Mouse (Mus musculus) brain, adult 2 months (tissue): ENCODE results near the gene Mms19.
A peak's percentile ranks its signal among the peaks of the same experiment; 100 is the strongest.

Source experiments
- DNase-seq: peaks from one replicate; pipeline ENCODE4 v3.0.0; 2011; ENCODE audit warnings: low read depth, low spot score

Mms19 gene

GRCm38 (mm10) chr19:41900495-41901090, 80.4 kb downstream of the Mms19 start:
- DNase-seq, result no peak

GRCm38 (mm10) chr19:41898860-41899259, 82.1 kb downstream of the Mms19 start:
- peak; percentile 80 for DNase-seq

DNA sequence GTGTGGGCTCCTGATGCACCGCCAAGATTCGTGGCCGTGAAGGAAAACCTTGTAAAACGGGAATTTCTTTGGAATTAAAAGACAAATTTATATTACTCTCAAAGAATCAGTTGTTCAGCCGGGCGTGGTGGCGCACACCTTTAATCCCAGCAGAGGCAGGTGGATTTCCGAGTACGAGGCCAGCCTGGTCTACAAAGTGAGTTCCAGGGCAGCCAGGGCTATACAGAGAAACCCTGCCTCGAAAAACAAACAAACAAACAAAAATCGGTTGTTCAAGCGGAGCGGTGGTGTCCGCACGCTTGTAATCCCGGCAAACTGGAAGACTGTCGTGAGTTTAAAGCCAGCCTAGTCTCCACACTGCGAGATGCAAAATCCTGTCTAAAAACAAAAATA, 84.6 kb downstream of the Mms19 start:
- DNase-seq, result no peak

DNA sequence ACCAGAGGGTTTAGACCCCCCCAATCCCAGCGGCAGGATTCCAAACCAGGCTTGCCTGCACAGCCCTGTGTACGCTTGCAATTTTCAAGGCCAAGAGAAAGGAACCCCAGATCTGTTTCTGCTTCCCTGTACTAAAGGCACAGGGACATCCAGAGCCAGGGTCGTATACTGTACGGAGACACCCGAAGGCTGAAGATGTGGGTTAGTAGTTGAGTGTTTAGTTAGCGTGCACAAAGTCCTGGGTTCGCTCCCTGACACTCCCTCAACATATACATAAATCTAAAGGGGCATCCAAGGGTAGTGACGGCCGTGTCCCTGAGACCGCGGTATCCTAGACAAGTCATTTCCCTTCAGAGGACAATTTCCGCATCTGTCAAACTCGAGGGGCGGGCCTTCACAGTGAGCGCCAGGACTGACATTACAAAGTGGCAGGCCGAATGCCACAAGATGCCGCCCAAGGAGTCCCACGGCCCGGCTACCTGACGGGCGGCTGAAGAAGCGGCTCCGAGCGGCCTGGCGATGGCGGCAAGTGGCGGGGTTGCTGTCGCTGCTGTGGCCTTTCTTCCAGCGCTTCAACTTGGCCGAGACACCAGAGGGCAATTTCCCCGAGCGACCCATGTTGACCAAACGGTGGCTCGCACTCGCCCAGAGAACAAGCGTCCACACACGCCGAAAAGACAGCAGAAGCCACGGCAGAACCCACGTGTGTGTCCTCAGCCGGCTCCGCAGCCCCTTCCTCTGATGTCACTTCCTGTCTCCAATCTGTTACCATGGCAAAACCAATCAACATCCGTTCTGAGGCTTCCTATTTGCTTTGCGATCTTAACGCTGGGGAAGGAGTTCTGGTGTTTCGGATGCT, 85.3 kb downstream of the Mms19 start, which contains the start of gene Rrp12:
TSS of gene Rrp12 (minus strand) at position 714 of the 859 bp plus-strand sequence.
- DNase-seq, result peak; percentile 97

DNA sequence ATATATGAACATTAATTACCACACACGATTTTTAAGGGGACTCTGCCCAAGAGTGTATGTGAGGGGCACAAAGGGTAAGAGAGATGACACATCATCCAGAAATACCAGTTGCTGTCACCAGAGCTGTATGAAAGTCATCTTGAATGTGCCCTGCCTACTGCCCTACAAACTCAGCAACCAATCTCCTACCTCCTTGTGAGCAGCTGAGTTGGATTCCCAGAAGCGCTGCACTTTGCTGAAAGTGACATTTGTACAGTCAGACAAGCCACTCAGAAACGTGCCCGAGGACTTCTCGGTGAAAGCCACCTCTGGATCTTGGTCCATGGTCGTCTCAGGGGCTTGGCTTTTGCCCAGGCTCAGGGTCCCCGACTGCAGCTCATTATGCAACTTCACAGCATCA, 86.0 kb downstream of the Mms19 start:
- no peak for DNase-seq
